Mouse (Mus musculus) liver, embryonic 14.5 days (tissue): ENCODE measurements around the gene Prkn.

ENCODE experiments used
- CTCF ChIP-seq: IDR thresholded peaks from 2 replicates; pipeline ENCODE4 v1.5.1; 2016; ENCODE audit warnings: antibody characterized with exemption, low read depth, control low read depth
- EP300 ChIP-seq: IDR thresholded peaks from 2 replicates; pipeline ENCODE4 v1.6.1; 2016; ENCODE audit warnings: antibody characterized with exemption, low read depth

DNA sequence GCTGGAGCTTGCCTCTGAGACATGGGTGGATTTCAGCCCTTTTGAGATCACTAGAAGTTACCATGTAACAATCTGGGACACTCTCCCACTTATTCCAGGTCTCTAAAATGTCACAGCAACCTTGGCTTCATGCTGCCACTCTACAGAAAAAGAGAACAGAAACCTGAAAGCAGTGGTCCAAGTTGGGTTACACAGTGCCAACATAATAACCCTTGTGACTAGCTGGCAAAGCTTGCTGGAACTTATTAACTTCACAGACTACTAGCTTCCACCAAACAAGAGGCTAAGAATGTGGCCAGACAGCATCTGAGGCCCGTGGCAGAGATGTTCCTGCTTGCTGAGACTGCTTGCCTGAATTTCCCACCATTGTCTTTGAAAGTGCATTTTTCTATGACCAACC lies 886.9 kb downstream of the Prkn start:
- TF ChIP-seq CTCF (no peak), EP300 (no peak)
